Mouse (Mus musculus) liver, embryonic 14.5 days (tissue): ENCODE measurements at regions not wholly inside any gene's neighbourhood (a gene's known extent, or its start where the extent isn't known, plus 50 kb on each side); places are given as distances from the start of the nearest gene placed in this dataset.

ENCODE experiments used
- ATAC-seq: fragments of 200-750 bp; cut with Nextera tagmentation; 2 replicates; pipeline ENCODE4 v1.8.0; 2017; ENCODE audit warnings: moderate number of reproducible peaks, mild to moderate bottlenecking, moderate library complexity; ENCODE audit not compliant: insufficient read depth
- DNase-seq, 3 experiments: peaks; one replicate each; pipeline ENCODE4 v3.0.0-alpha.2; 2012 to 2013; ENCODE audit warnings: low read depth in 3 of 3, low spot score in 3 of 3
- H3K27ac ChIP-seq: fragments of 300-500 bp; sonication (generic); 2 replicates; pipeline ENCODE4 v1.5.1; 2014; ENCODE audit warnings: moderate library complexity, mild to moderate bottlenecking, control low read depth, inconsistent platforms
- H3K27me3 ChIP-seq: fragments of 300-500 bp; sonication (generic); 2 replicates; pipeline ENCODE4 v1.6.1; 2014; ENCODE audit warnings: mild to moderate bottlenecking, low read length, moderate library complexity; ENCODE audit not compliant: control insufficient read depth, insufficient read depth
- H3K36me3 ChIP-seq: fragments of 300-500 bp; sonication (generic); replicated peaks from 2 replicates; pipeline ENCODE4 v1.6.1; 2014; ENCODE audit warnings: low read depth; ENCODE audit not compliant: control insufficient read depth, insufficient read depth
- H3K4me1 ChIP-seq, 2 experiments: fragments of 200-500 bp in 1 of 2; fragments of 300-500 bp in 1 of 2; sonication (generic) in 1 of 2; replicated peaks; 2 replicates each; pipeline ENCODE4 v1.6.1; 2012 to 2014; ENCODE audit warnings: antibody characterized with exemption in 1 of 2, inconsistent platforms in 1 of 2, low read length in 1 of 2; ENCODE audit not compliant: control insufficient read depth in 2 of 2, insufficient read depth in 2 of 2
- H3K4me2 ChIP-seq: fragments of 300-500 bp; sonication (generic); 2 replicates; pipeline ENCODE4 v1.6.1; 2014; ENCODE audit warnings: low read depth, mild to moderate bottlenecking, control low read depth, moderate library complexity
- H3K4me3 ChIP-seq, 2 experiments: fragments of 200-500 bp in 1 of 2; fragments of 300-500 bp in 1 of 2; sonication (generic) in 1 of 2; 2 replicates each; pipeline ENCODE4 v1.5.1; 2012 to 2014; ENCODE audit warnings: low read depth in 2 of 2, low read length in 2 of 2, mild to moderate bottlenecking in 2 of 2, control low read depth in 1 of 2, inconsistent platforms in 1 of 2, moderate library complexity in 1 of 2; ENCODE audit not compliant: insufficient read depth in 1 of 2
- H3K9ac ChIP-seq: fragments of 300-500 bp; sonication (generic); replicated peaks from 2 replicates; pipeline ENCODE4 v1.6.1; 2014; ENCODE audit warnings: mild to moderate bottlenecking, control low read depth, moderate library complexity
- H3K9me3 ChIP-seq: fragments of 300-500 bp; sonication (generic); 2 replicates; pipeline ENCODE4 v1.6.1; 2016; ENCODE audit warnings: low read length, mixed read lengths; ENCODE audit not compliant: control insufficient read depth
- CTCF ChIP-seq: IDR thresholded peaks from 2 replicates; pipeline ENCODE4 v1.5.1; 2016; ENCODE audit warnings: antibody characterized with exemption, low read depth, control low read depth
- EP300 ChIP-seq: IDR thresholded peaks from 2 replicates; pipeline ENCODE4 v1.6.1; 2016; ENCODE audit warnings: antibody characterized with exemption, low read depth
- WGBS: fragments of 180-500 bp; shearing (Covaris S2); extraction: QIAGEN DNeasy Blood & Tissue Kit; methylation state at CpG from one replicate; pipeline ENCODE4 v1.1.7; 2014; ENCODE audit not compliant: insufficient replicate concordance; 5-methylcytosine and 5-hydroxymethylcytosine counted together

DNA sequence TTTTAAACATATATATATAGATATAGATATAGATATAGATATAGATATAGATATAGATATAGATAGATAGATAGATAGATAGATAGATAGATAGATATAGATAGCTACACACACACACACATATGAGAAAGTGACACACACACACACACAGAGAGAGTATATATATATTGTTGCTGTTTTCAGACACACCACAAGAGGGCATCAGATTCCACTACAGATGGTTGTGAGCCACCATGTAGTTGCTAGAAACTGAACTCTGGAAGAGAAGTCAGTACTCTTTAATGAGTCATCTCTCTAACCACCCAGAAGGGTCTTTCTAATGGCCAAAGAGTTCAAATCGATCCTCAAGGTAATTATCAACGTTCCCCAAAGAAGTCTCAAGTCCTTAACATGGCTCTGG lies 205.8 kb downstream of the Ttc8 start:
- ATAC-seq (no peak), DNase-seq (no peak)
- no peaks in the 10 kb centered on the region for H3K36me3 ChIP-seq
- 69% methylated on average over 2 of the region's 2 CpGs for WGBS
- no peak for TF ChIP-seq EP300
- TF ChIP-seq CTCF = no peak
- no peak overlapping the region for H3K27ac ChIP-seq
- H3K9ac ChIP-seq = no peak overlapping the region
- no peak overlapping the region for H3K4me2 ChIP-seq
- H3K4me1 ChIP-seq = no peaks in the 10 kb centered on the region
- H3K27me3 ChIP-seq = no peaks in the 10 kb centered on the region
- H3K9me3 ChIP-seq = no peaks in the 10 kb centered on the region
- no peak overlapping the region for H3K4me3 ChIP-seq
